Mouse (Mus musculus) neural tube, embryonic 13.5 days (tissue): ENCODE data around the gene Ankrd28. TPM values are rescaled to one million over a fixed set of nuclear protein-coding genes. Genes with fewer than 3 reads are reported as not detected.

Source experiments
- ATAC-seq: fragments of 200-750 bp; cut with Nextera tagmentation; 2 replicates; pipeline ENCODE4 v1.8.0; 2017; ENCODE audit warnings: low read depth, mild to moderate bottlenecking, moderate TSS enrichment, moderate library complexity
- H3K27ac ChIP-seq: fragments of 300-500 bp; sonication (generic); replicated peaks from 2 replicates; pipeline ENCODE4 v1.5.1; 2015; ENCODE audit warnings: moderate library complexity, mild to moderate bottlenecking, inconsistent platforms
- H3K27me3 ChIP-seq: fragments of 300-500 bp; sonication (generic); 2 replicates; pipeline ENCODE4 v1.6.1; 2015; ENCODE audit warnings: mild to moderate bottlenecking, inconsistent platforms
- H3K36me3 ChIP-seq: fragments of 300-500 bp; sonication (generic); 2 replicates; pipeline ENCODE4 v1.6.1; 2015; ENCODE audit warnings: mild to moderate bottlenecking, inconsistent platforms
- H3K4me1 ChIP-seq: fragments of 300-500 bp; sonication (generic); replicated peaks from 2 replicates; pipeline ENCODE4 v1.6.1; 2015; ENCODE audit warnings: inconsistent platforms
- H3K4me2 ChIP-seq: fragments of 300-500 bp; sonication (generic); 2 replicates; pipeline ENCODE4 v1.6.1; 2015; ENCODE audit warnings: inconsistent platforms, mild to moderate bottlenecking, moderate library complexity
- H3K4me3 ChIP-seq: fragments of 300-500 bp; sonication (generic); 2 replicates; pipeline ENCODE4 v1.5.1; 2015; ENCODE audit warnings: mild to moderate bottlenecking, inconsistent platforms
- H3K9ac ChIP-seq: fragments of 300-500 bp; sonication (generic); 2 replicates; pipeline ENCODE4 v1.6.1; 2015; ENCODE audit warnings: moderate library complexity, mild to moderate bottlenecking, inconsistent platforms
- H3K9me3 ChIP-seq: fragments of 300-500 bp; sonication (generic); 2 replicates; pipeline ENCODE4 v1.6.1; 2016; ENCODE audit warnings: inconsistent platforms
- WGBS: fragments of 180-500 bp; shearing (Covaris S2); methylation state at CpG from one replicate; pipeline ENCODE4 v1.1.7; 2015; 5-methylcytosine and 5-hydroxymethylcytosine counted together
- polyA plus RNA-seq: library from polyadenylated mRNA; unstranded; fragments of >200 nt; fragmentation: Nextera tagmentation; extraction: Ambion mirVana; gene quantifications from 2 replicates; pipeline ENCODE4 v1.2.1, GENCODE M21; 2015

The Ankrd28 gene
- polyA plus RNA-seq, 1 experiment from 2014 or later: 7.9 TPM

GRCm38 (mm10) chr14:31661671-31662554 is 168.5 kb downstream of the Ankrd28 start:
- Histone ChIP-seq H3K9ac (peak overlapping the region; percentile 68), H3K4me2 (peak overlapping the region; percentile 70), H3K27me3 (no peaks in the 10 kb centered on the region), H3K27ac (peak overlapping the region; percentile 99), H3K36me3 (peaks cover 2% of the 10 kb centered on the region; the same call in 1 of the 2 replicates), H3K9me3 (no peaks in the 10 kb centered on the region), H3K4me3 (peak overlapping the region; percentile 41), H3K4me1 (peaks cover 87% of the 10 kb centered on the region)
- under 1% methylated on average over 44 of the region's 44 CpGs for WGBS
- peak; percentile 96 for ATAC-seq

- no peak for ATAC-seq
- H3K9me3 ChIP-seq: no peaks in the 10 kb centered on the region
- H3K4me1 ChIP-seq: peaks cover 86% of the 10 kb centered on the region
- H3K9ac ChIP-seq: 0 out of 2 replicates have a peak overlapping the region, but pooled peaks have one; percentile 31
- peak overlapping the region; percentile 99 for H3K27ac ChIP-seq
- H3K36me3 ChIP-seq: no peaks in the 10 kb centered on the region
- no peaks in the 10 kb centered on the region for H3K27me3 ChIP-seq
- no peak overlapping the region for H3K4me3 ChIP-seq
- peak overlapping the region; percentile 70 for H3K4me2 ChIP-seq
- 25% methylated on average over 7 of the region's 7 CpGs for WGBS
Measured at GRCm38 (mm10) chr14:31660312-31661093, 169.9 kb downstream of the Ankrd28 start.

- Histone ChIP-seq H3K4me2 (no peak overlapping the region), H3K27me3 (no peaks in the 10 kb centered on the region), H3K36me3 (no peaks in the 10 kb centered on the region), H3K9me3 (no peaks in the 10 kb centered on the region), H3K9ac (0 out of 2 replicates have a peak overlapping the region, but pooled peaks have one; percentile 8), H3K4me1 (peaks cover 77% of the 10 kb centered on the region), H3K27ac (peak overlapping the region; percentile 99), H3K4me3 (no peak overlapping the region)
- WGBS: 43% methylated on average over 10 of the region's 10 CpGs
- ATAC-seq: no peak
Measured at GRCm38 (mm10) chr14:31659501-31660181, 170.8 kb downstream of the Ankrd28 start.

- peaks cover 63% of the 10 kb centered on the region for H3K4me1 ChIP-seq
- no peak overlapping the region for H3K27ac ChIP-seq
- no peak for ATAC-seq
- WGBS: 94% methylated on average over 8 of the region's 8 CpGs
- no peak overlapping the region for H3K4me2 ChIP-seq
- no peaks in the 10 kb centered on the region for H3K27me3 ChIP-seq
- H3K9me3 ChIP-seq: no peaks in the 10 kb centered on the region
- no peaks in the 10 kb centered on the region for H3K36me3 ChIP-seq
- no peak overlapping the region for H3K4me3 ChIP-seq
- H3K9ac ChIP-seq: no peak overlapping the region
Measured at GRCm38 (mm10) chr14:31658126-31658680, 172.2 kb downstream of the Ankrd28 start.

GRCm38 (mm10) chr14:31656857-31657645 is 173.4 kb downstream of the Ankrd28 start:
- Histone ChIP-seq H3K4me3 (no peak overlapping the region), H3K27me3 (no peaks in the 10 kb centered on the region), H3K4me2 (no peak overlapping the region), H3K9me3 (no peaks in the 10 kb centered on the region), H3K4me1 (peaks cover 51% of the 10 kb centered on the region), H3K9ac (no peak overlapping the region), H3K36me3 (no peaks in the 10 kb centered on the region), H3K27ac (no peak overlapping the region)
- 48% methylated on average over 5 of the region's 5 CpGs for WGBS
- 0 out of 2 replicates have a peak, but pooled peaks have one; percentile 17 for ATAC-seq

- Histone ChIP-seq H3K4me1 (peaks cover 48% of the 10 kb centered on the region), H3K27me3 (no peaks in the 10 kb centered on the region), H3K36me3 (no peaks in the 10 kb centered on the region), H3K9me3 (no peaks in the 10 kb centered on the region), H3K9ac (no peak overlapping the region), H3K4me2 (no peak overlapping the region), H3K4me3 (no peak overlapping the region), H3K27ac (no peak overlapping the region)
- no peak for ATAC-seq
- WGBS: 82% methylated on average over 7 of the region's 7 CpGs
Measured at GRCm38 (mm10) chr14:31656386-31656785, 174.1 kb downstream of the Ankrd28 start.

- Histone ChIP-seq H3K4me3 (no peak overlapping the region), H3K9ac (no peak overlapping the region), H3K27me3 (no peaks in the 10 kb centered on the region), H3K27ac (no peak overlapping the region), H3K36me3 (no peaks in the 10 kb centered on the region), H3K9me3 (0 out of 2 replicates have a peak, but pooled peaks cover 2% of the 10 kb centered on the region), H3K4me1 (peaks cover 38% of the 10 kb centered on the region), H3K4me2 (no peak overlapping the region)
- 81% methylated on average over 14 of the region's 14 CpGs for WGBS
- ATAC-seq: no peak
Measured at GRCm38 (mm10) chr14:31655406-31655805, 175.0 kb downstream of the Ankrd28 start.

GRCm38 (mm10) chr14:31654816-31655215 is 175.6 kb downstream of the Ankrd28 start:
- Histone ChIP-seq H3K4me2 (no peak overlapping the region), H3K9me3 (0 out of 2 replicates have a peak, but pooled peaks cover 4% of the 10 kb centered on the region), H3K9ac (no peak overlapping the region), H3K36me3 (no peaks in the 10 kb centered on the region), H3K27me3 (no peaks in the 10 kb centered on the region), H3K4me3 (no peak overlapping the region), H3K4me1 (peaks cover 32% of the 10 kb centered on the region), H3K27ac (no peak overlapping the region)
- 86% methylated on average over 5 of the region's 5 CpGs for WGBS
- no peak for ATAC-seq

GRCm38 (mm10) chr14:31653101-31653875 is 177.2 kb downstream of the Ankrd28 start:
- no peaks in the 10 kb centered on the region for H3K36me3 ChIP-seq
- H3K4me2 ChIP-seq: no peak overlapping the region
- no peak overlapping the region for H3K4me3 ChIP-seq
- no peak overlapping the region for H3K9ac ChIP-seq
- H3K9me3 ChIP-seq: 0 out of 2 replicates have a peak, but pooled peaks cover 4% of the 10 kb centered on the region
- no peak overlapping the region for H3K27ac ChIP-seq
- 84% methylated on average over 14 of the region's 14 CpGs for WGBS
- ATAC-seq: no peak
- no peaks in the 10 kb centered on the region for H3K27me3 ChIP-seq
- H3K4me1 ChIP-seq: peaks cover 17% of the 10 kb centered on the region

GRCm38 (mm10) chr14:31652624-31653023 is 177.8 kb downstream of the Ankrd28 start:
- H3K27ac ChIP-seq: no peak overlapping the region
- no peak overlapping the region for H3K9ac ChIP-seq
- H3K4me3 ChIP-seq: no peak overlapping the region
- H3K27me3 ChIP-seq: no peaks in the 10 kb centered on the region
- 0 out of 2 replicates have a peak, but pooled peaks cover 4% of the 10 kb centered on the region for H3K9me3 ChIP-seq
- H3K4me1 ChIP-seq: peaks cover 11% of the 10 kb centered on the region; the same call in 1 of the 2 replicates
- WGBS: 80% methylated on average over 1 of the region's 1 CpGs
- H3K36me3 ChIP-seq: no peaks in the 10 kb centered on the region
- no peak for ATAC-seq
- no peak overlapping the region for H3K4me2 ChIP-seq
